Mouse (Mus musculus): ENCODE measurements around the gene St3gal3.

Gene St3gal3

GRCm38 (mm10) chr4:118049606-118050302 lies 85.0 kb downstream of the St3gal3 start:
- DNase-seq = no peak

- no peak for DNase-seq
Observed at GRCm38 (mm10) chr4:118044510-118044909, 90.2 kb downstream of the St3gal3 start.

- DNase-seq = no peak
Observed at GRCm38 (mm10) chr4:118043331-118044002, 91.2 kb downstream of the St3gal3 start.

GRCm38 (mm10) chr4:118042671-118043320 lies 91.9 kb downstream of the St3gal3 start:
- DNase-seq = no peak

- DNase-seq = no peak
Observed at GRCm38 (mm10) chr4:118041145-118041544, 93.6 kb downstream of the St3gal3 start.

GRCm38 (mm10) chr4:118040650-118041049 lies 94.1 kb downstream of the St3gal3 start:
- DNase-seq = no peak

GRCm38 (mm10) chr4:118039964-118040363 lies 94.8 kb downstream of the St3gal3 start:
- no peak for DNase-seq

GRCm38 (mm10) chr4:118038023-118038422 lies 96.7 kb downstream of the St3gal3 start:
- no peak for DNase-seq

GRCm38 (mm10) chr4:118037406-118037805 lies 97.3 kb downstream of the St3gal3 start:
- no peak for DNase-seq

GRCm38 (mm10) chr4:118036531-118036930 lies 98.2 kb downstream of the St3gal3 start:
- DNase-seq = no peak

- no peak for DNase-seq
Observed at GRCm38 (mm10) chr4:118035090-118035489, 99.6 kb downstream of the St3gal3 start.

GRCm38 (mm10) chr4:118033026-118033425 lies 101.7 kb downstream of the St3gal3 start:
- no peak for DNase-seq

- no peak for DNase-seq
Observed at GRCm38 (mm10) chr4:118031776-118032170, 102.9 kb downstream of the St3gal3 start.

- no peak for DNase-seq
Observed at GRCm38 (mm10) chr4:118031132-118031775, 103.5 kb downstream of the St3gal3 start.

GRCm38 (mm10) chr4:118030330-118030729 lies 104.4 kb downstream of the St3gal3 start:
- no peak for DNase-seq

GRCm38 (mm10) chr4:118029892-118030291 lies 104.8 kb downstream of the St3gal3 start:
- no peak for DNase-seq

GRCm38 (mm10) chr4:118028994-118029393 lies 105.7 kb downstream of the St3gal3 start:
- DNase-seq = no peak

GRCm38 (mm10) chr4:118025931-118026330 lies 108.8 kb downstream of the St3gal3 start:
- DNase-seq = no peak

- no peak for DNase-seq
Observed at GRCm38 (mm10) chr4:118025381-118025780, 109.3 kb downstream of the St3gal3 start.

GRCm38 (mm10) chr4:118022811-118023210 lies 111.9 kb downstream of the St3gal3 start:
- DNase-seq = no peak

GRCm38 (mm10) chr4:118022406-118022805 lies 112.3 kb downstream of the St3gal3 start:
- DNase-seq = no peak

GRCm38 (mm10) chr4:118019640-118020039 lies 115.1 kb downstream of the St3gal3 start:
- no peak for DNase-seq

GRCm38 (mm10) chr4:118019218-118019617 lies 115.5 kb downstream of the St3gal3 start:
- DNase-seq = no peak

Data from thymus, adult 18-20 months (tissue).